Mouse (Mus musculus) thymus, adult 2 months (tissue): ENCODE measurements around the gene Ankrd49. TPM values are rescaled to one million over a fixed set of nuclear protein-coding genes. Genes with fewer than 3 reads are reported as not detected.

ENCODE experiments used
- DNase-seq: peaks from one replicate; pipeline ENCODE4 v3.0.0; 2021
- H3K27ac ChIP-seq: fragments of 200-500 bp; 2 replicates; pipeline ENCODE4 v1.5.1; 2012; ENCODE audit warnings: low read length, control low read depth; ENCODE audit not compliant: control insufficient read depth, insufficient read depth
- H3K27me3 ChIP-seq: fragments of 200-500 bp; 2 replicates; pipeline ENCODE4 v1.6.1; 2012; ENCODE audit warnings: mild to moderate bottlenecking, low read length, moderate library complexity, mixed read lengths; ENCODE audit not compliant: control insufficient read depth, insufficient read depth
- H3K36me3 ChIP-seq: fragments of 200-500 bp; 2 replicates; pipeline ENCODE4 v1.6.1; 2012; ENCODE audit warnings: mild to moderate bottlenecking, low read length, moderate library complexity; ENCODE audit not compliant: control insufficient read depth, insufficient read depth
- H3K4me1 ChIP-seq: fragments of 200-500 bp; replicated peaks from 2 replicates; pipeline ENCODE4 v1.6.1; 2012; ENCODE audit warnings: low read length; ENCODE audit not compliant: control insufficient read depth, insufficient read depth
- H3K4me3 ChIP-seq: fragments of 200-500 bp; 2 replicates; pipeline ENCODE4 v1.5.1; 2012; ENCODE audit warnings: mild to moderate bottlenecking, low read length, control low read depth, moderate library complexity; ENCODE audit not compliant: control insufficient read depth, insufficient read depth
- CTCF ChIP-seq: fragments of 200-500 bp; IDR thresholded peaks from 2 replicates; pipeline ENCODE4 v1.5.1; 2012; ENCODE audit warnings: mild to moderate bottlenecking, control low read depth, low read length, moderate library complexity, borderline replicate concordance; ENCODE audit not compliant: control insufficient read depth, poor library complexity, insufficient read depth; ENCODE audit errors: extremely low read depth
- POLR2A ChIP-seq: fragments of 200-500 bp; IDR thresholded peaks from 2 replicates; pipeline ENCODE4 v1.6.1; 2012; ENCODE audit warnings: mild to moderate bottlenecking, low read length, control low read depth, moderate library complexity; ENCODE audit not compliant: control insufficient read depth, poor library complexity, insufficient read depth; ENCODE audit errors: extremely low read depth
- WGBS: fragments of 180-500 bp; shearing (Covaris S2); methylation state at CpG from one replicate; pipeline ENCODE4 v1.1.7; 2018; 5-methylcytosine and 5-hydroxymethylcytosine counted together
- polyA plus RNA-seq: library from polyadenylated mRNA; depleted of rRNA; stranded (reverse); fragments of >200 nt; gene quantifications from 2 replicates; pipeline ENCODE4 v1.2.3, GENCODE M21; 2012

Gene Ankrd49
- polyA plus RNA-seq, 1 experiment, result 10.2 TPM

GRCm38 (mm10) chr9:14769811-14770210 lies 14.8 kb downstream of the Ankrd49 start:
- WGBS, result 92% methylated on average over 5 of the region's 6 CpGs
- Histone ChIP-seq H3K36me3 (no peaks in the 10 kb centered on the region), H3K4me1 (no peaks in the 10 kb centered on the region; the same call in 1 of the 2 replicates), H3K27ac (no peak overlapping the region), H3K4me3 (no peak overlapping the region), H3K27me3 (no peaks in the 10 kb centered on the region)
- no peak for TF ChIP-seq POLR2A
- no peak for TF ChIP-seq CTCF
- no peak for DNase-seq

- Histone ChIP-seq H3K4me3 (no peak overlapping the region), H3K27me3 (no peaks in the 10 kb centered on the region), H3K4me1 (no peaks in the 10 kb centered on the region), H3K36me3 (no peaks in the 10 kb centered on the region), H3K27ac (no peak overlapping the region)
- TF ChIP-seq CTCF (no peak), POLR2A (no peak)
- DNase-seq, result peak; percentile 49
- 20% methylated on average over 7 of the region's 7 CpGs for WGBS
These were observed 19.9 kb downstream of the Ankrd49 start for GRCm38 (mm10) chr9:14764765-14765164.

GRCm38 (mm10) chr9:14759261-14759660 lies 25.4 kb downstream of the Ankrd49 start:
- H3K27me3 ChIP-seq, result no peaks in the 10 kb centered on the region
- no peak for DNase-seq
- no peaks in the 10 kb centered on the region for H3K36me3 ChIP-seq
- H3K27ac ChIP-seq, result no peak overlapping the region
- H3K4me3 ChIP-seq, result no peak overlapping the region
- H3K4me1 ChIP-seq, result no peaks in the 10 kb centered on the region
- no peak for TF ChIP-seq CTCF
- TF ChIP-seq POLR2A, result no peak

- Histone ChIP-seq H3K4me3 (no peak overlapping the region), H3K4me1 (no peaks in the 10 kb centered on the region), H3K27ac (no peak overlapping the region), H3K27me3 (no peaks in the 10 kb centered on the region), H3K36me3 (no peaks in the 10 kb centered on the region)
- TF ChIP-seq POLR2A (no peak), CTCF (no peak)
- 35% methylated on average over 7 of the region's 7 CpGs for WGBS
- no peak for DNase-seq
These were observed 26.1 kb downstream of the Ankrd49 start for GRCm38 (mm10) chr9:14758590-14758989.

- Histone ChIP-seq H3K4me3 (no peak overlapping the region), H3K27me3 (no peaks in the 10 kb centered on the region; the same call in 1 of the 2 replicates), H3K4me1 (peaks cover 15% of the 10 kb centered on the region), H3K36me3 (no peaks in the 10 kb centered on the region), H3K27ac (no peak overlapping the region)
- WGBS, result 91% methylated on average over 3 of the region's 3 CpGs
- TF ChIP-seq CTCF (no peak), POLR2A (no peak)
- DNase-seq, result no peak
These were observed 30.2 kb downstream of the Ankrd49 start for GRCm38 (mm10) chr9:14754469-14754868.

- Histone ChIP-seq H3K36me3 (no peaks in the 10 kb centered on the region), H3K27ac (no peak overlapping the region), H3K4me3 (no peak overlapping the region), H3K27me3 (no peaks in the 10 kb centered on the region; the same call in 1 of the 2 replicates), H3K4me1 (peaks cover 15% of the 10 kb centered on the region)
- DNase-seq, result no peak
- TF ChIP-seq POLR2A (no peak), CTCF (no peak)
These were observed 30.7 kb downstream of the Ankrd49 start for GRCm38 (mm10) chr9:14753947-14754346.

GRCm38 (mm10) chr9:14752001-14752522 lies 32.6 kb downstream of the Ankrd49 start, which contains the start of gene Fut4:
Fut4 (minus strand) TSS chr9:14752393.
- no peaks in the 10 kb centered on the region for H3K36me3 ChIP-seq
- WGBS, result 1% methylated on average over 28 of the region's 28 CpGs
- H3K27me3 ChIP-seq, result no peaks in the 10 kb centered on the region; the same call in 1 of the 2 replicates
- DNase-seq, result peak; percentile 48
- peak within 1 kb of the TSS; percentile 47 for H3K4me3 ChIP-seq
- H3K27ac ChIP-seq, result no peak within 1 kb of the TSS
- peaks cover 15% of the 10 kb centered on the region for H3K4me1 ChIP-seq
- TF ChIP-seq CTCF (no peak), POLR2A (no peak)
